Mouse (Mus musculus) embryonic fibroblast, embryonic 13.5 days (primary cell): ENCODE measurements around the gene Tpd52l2.

ENCODE experiments used
- CTCF ChIP-seq: IDR thresholded peaks from 2 replicates; pipeline ENCODE4 v1.5.1; 2011; ENCODE audit warnings: mild to moderate bottlenecking, control low read depth, low read length, moderate library complexity, borderline replicate concordance; ENCODE audit not compliant: insufficient read depth
- POLR2A ChIP-seq: IDR thresholded peaks from 2 replicates; pipeline ENCODE4 v1.6.1; 2011; ENCODE audit warnings: low read depth, mild to moderate bottlenecking, control low read depth, low read length, moderate library complexity

GRCm38 (mm10) chr2:181550233-181550632, 53.3 kb downstream of the Tpd52l2 start:
- TF ChIP-seq CTCF (no peak), POLR2A (no peak)
